Mouse (Mus musculus) right cerebral cortex, adult 2 months (tissue): ENCODE data around the gene Gm20837.
"Not testable (repeated sequence)": the region's sequence is repeated elsewhere in the genome, so short reads cannot be mapped to it uniquely, and the experiment has no call there.

Experiments used
- DNase-seq, 2 experiments: peaks; one replicate each; pipeline ENCODE4 v3.0.0; 2021 to 2022; ENCODE audit warnings: low spot score in 2 of 2

Gene Gm20837

DNA sequence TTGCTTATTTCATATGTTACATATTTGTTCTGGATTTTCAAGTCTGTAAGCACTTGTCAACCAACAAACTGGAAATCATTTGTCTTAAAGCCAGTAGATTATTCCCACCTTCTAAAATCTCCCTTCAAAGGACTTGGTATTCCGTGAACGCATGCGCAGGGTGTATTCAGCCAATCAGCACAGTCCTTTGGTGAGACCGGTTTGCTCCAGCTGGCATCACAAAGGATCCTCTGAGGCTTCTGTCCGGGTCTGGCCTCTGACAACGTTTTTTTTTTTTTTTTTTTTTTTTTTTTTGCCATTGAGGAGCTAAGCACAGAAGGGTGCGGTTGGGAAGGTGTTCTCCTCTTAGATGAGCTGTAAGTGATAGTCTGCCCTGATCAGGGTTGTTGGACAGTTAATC, at the start of gene Gm20837:
TSS of gene Gm20837 (plus strand) at position 301 of the 400 bp plus-strand sequence.
- DNase-seq = not testable (repeated sequence)
